Mouse (Mus musculus) liver, adult 2 months (tissue): Measurements from ENCODE around the gene S100a5. TPM values are rescaled to one million over a fixed set of nuclear protein-coding genes. Genes with fewer than 3 reads are reported as not detected.

Experiments used
- DNase-seq: peaks from one replicate; pipeline ENCODE4 v3.0.0-alpha.2; 2011; ENCODE audit warnings: low read depth, low spot score; ENCODE audit errors: extremely low read depth
- H3K27ac ChIP-seq: fragments of 200-500 bp; replicated peaks from 2 replicates; pipeline ENCODE4 v1.5.1; 2012; ENCODE audit warnings: low read depth, mild to moderate bottlenecking, control low read depth, inconsistent platforms, low read length; ENCODE audit not compliant: insufficient read depth
- H3K27me3 ChIP-seq: fragments of 200-500 bp; 2 replicates; pipeline ENCODE4 v1.6.1; 2012; ENCODE audit warnings: mild to moderate bottlenecking, moderate library complexity, low read length, inconsistent platforms; ENCODE audit not compliant: control insufficient read depth, insufficient read depth
- H3K36me3 ChIP-seq: fragments of 200-500 bp; 2 replicates; pipeline ENCODE4 v1.6.1; 2012; ENCODE audit warnings: low read length, inconsistent platforms; ENCODE audit not compliant: control insufficient read depth, insufficient read depth
- H3K4me1 ChIP-seq: fragments of 200-500 bp; 2 replicates; pipeline ENCODE4 v1.6.1; 2011; ENCODE audit warnings: low read length; ENCODE audit not compliant: control insufficient read depth, insufficient read depth
- H3K4me3 ChIP-seq: fragments of 200-500 bp; 2 replicates; pipeline ENCODE4 v1.5.1; 2011; ENCODE audit warnings: low read depth, mild to moderate bottlenecking, control low read depth, low read length, moderate library complexity; ENCODE audit not compliant: insufficient read depth
- H3K79me2 ChIP-seq: fragments of 200-500 bp; 2 replicates; pipeline ENCODE4 v1.6.1; 2012; ENCODE audit warnings: inconsistent platforms, mild to moderate bottlenecking, low read length, moderate library complexity; ENCODE audit not compliant: control insufficient read depth, insufficient read depth
- H3K9ac ChIP-seq: fragments of 200-500 bp; 2 replicates; pipeline ENCODE4 v1.6.1; 2012; ENCODE audit warnings: low read depth, mild to moderate bottlenecking, control low read depth, inconsistent platforms, low read length
- CTCF ChIP-seq: fragments of 200-500 bp; IDR thresholded peaks from 2 replicates; pipeline ENCODE4 v1.5.1; 2011; ENCODE audit warnings: low read depth, low read length, control low read depth
- POLR2A ChIP-seq: fragments of 200-500 bp; IDR thresholded peaks from 2 replicates; pipeline ENCODE4 v1.6.1; 2011; ENCODE audit warnings: low read length, control low read depth; ENCODE audit not compliant: insufficient read depth; ENCODE audit errors: extremely low read depth
- WGBS: fragments of 180-500 bp; shearing (Covaris S2); methylation state at CpG from one replicate; pipeline ENCODE4 v1.1.7; 2018; 5-methylcytosine and 5-hydroxymethylcytosine counted together
- polyA plus RNA-seq: library from polyadenylated mRNA; depleted of rRNA; stranded (reverse); fragments of >200 nt; gene quantifications from 2 replicates; pipeline ENCODE4 v1.2.3, GENCODE M21; 2012
- total RNA-seq: library from RNA; depleted of rRNA; stranded (reverse); fragments of >200 nt; gene quantifications from 2 replicates; pipeline ENCODE4 v1.2.3, GENCODE M21; 2014

Gene S100a5
- total and polyA plus RNA-seq, 2 experiments, result not detected

GRCm38 (mm10) chr3:90601486-90602110 is 6.7 kb upstream of the S100a5 start, which contains the start of gene Gm42674:
TSS of gene Gm42674 (plus strand) at chr3:90601904.
- Histone ChIP-seq H3K36me3 (no peaks in the 10 kb centered on the region), H3K4me3 (no peak within 1 kb of the TSS), H3K27me3 (no peaks in the 10 kb centered on the region), H3K4me1 (no peaks in the 10 kb centered on the region), H3K27ac (no peak within 1 kb of the TSS), H3K79me2 (no peaks in the 10 kb centered on the region), H3K9ac (no peak within 1 kb of the TSS)
- DNase-seq, result no peak
- no peak for TF ChIP-seq CTCF
- TF ChIP-seq POLR2A, result no peak
- WGBS, result 82% methylated on average over 11 of the region's 11 CpGs

GRCm38 (mm10) chr3:90603623-90604022 is 4.7 kb upstream of the S100a5 start, which contains the start of gene S100a4:
TSS of gene S100a4 (plus strand) at chr3:90603771.
- H3K27me3 ChIP-seq, result no peaks in the 10 kb centered on the region
- no peaks in the 10 kb centered on the region for H3K79me2 ChIP-seq
- no peak for DNase-seq
- TF ChIP-seq CTCF (no peak), POLR2A (no peak)
- H3K36me3 ChIP-seq, result no peaks in the 10 kb centered on the region
- H3K27ac ChIP-seq, result no peak within 1 kb of the TSS
- H3K4me1 ChIP-seq, result no peaks in the 10 kb centered on the region
- H3K9ac ChIP-seq, result no peak within 1 kb of the TSS
- 54% methylated on average over 3 of the region's 3 CpGs for WGBS
- no peak within 1 kb of the TSS for H3K4me3 ChIP-seq

GRCm38 (mm10) chr3:90604416-90604815 is 3.9 kb upstream of the S100a5 start:
- H3K27ac ChIP-seq, result no peak overlapping the region
- H3K36me3 ChIP-seq, result no peaks in the 10 kb centered on the region
- no peak for TF ChIP-seq POLR2A
- TF ChIP-seq CTCF, result no peak
- H3K4me1 ChIP-seq, result no peaks in the 10 kb centered on the region
- no peak overlapping the region for H3K9ac ChIP-seq
- WGBS, result 74% methylated on average over 4 of the region's 4 CpGs
- DNase-seq, result no peak
- no peaks in the 10 kb centered on the region for H3K79me2 ChIP-seq
- H3K27me3 ChIP-seq, result no peaks in the 10 kb centered on the region
- no peak overlapping the region for H3K4me3 ChIP-seq

- H3K36me3 ChIP-seq, result no peaks in the 10 kb centered on the region
- H3K27ac ChIP-seq, result no peak overlapping the region
- H3K27me3 ChIP-seq, result no peaks in the 10 kb centered on the region
- H3K4me1 ChIP-seq, result no peaks in the 10 kb centered on the region
- H3K4me3 ChIP-seq, result no peak overlapping the region
- TF ChIP-seq POLR2A (no peak), CTCF (no peak)
- WGBS, result 78% methylated on average over 3 of the region's 3 CpGs
- no peak overlapping the region for H3K9ac ChIP-seq
- no peaks in the 10 kb centered on the region for H3K79me2 ChIP-seq
- DNase-seq, result no peak
Observed at GRCm38 (mm10) chr3:90605049-90605448, 3.3 kb upstream of the S100a5 start.

DNA sequence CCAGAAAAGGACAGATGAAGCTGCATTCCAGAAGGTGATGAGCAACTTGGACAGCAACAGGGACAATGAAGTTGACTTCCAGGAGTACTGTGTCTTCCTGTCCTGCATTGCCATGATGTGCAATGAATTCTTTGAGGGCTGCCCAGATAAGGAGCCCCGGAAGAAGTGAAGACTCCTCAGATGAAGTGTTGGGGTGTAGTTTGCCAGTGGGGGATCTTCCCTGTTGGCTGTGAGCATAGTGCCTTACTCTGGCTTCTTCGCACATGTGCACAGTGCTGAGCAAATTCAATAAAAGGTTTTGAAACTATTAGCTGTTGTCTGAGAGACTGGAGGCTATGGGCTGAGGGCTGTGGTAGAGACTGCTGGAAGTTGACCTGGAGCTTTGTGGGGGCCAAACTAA is 2.6 kb upstream of the S100a5 start:
- Histone ChIP-seq H3K4me1 (no peaks in the 10 kb centered on the region), H3K27ac (no peak overlapping the region), H3K4me3 (no peak overlapping the region), H3K79me2 (no peaks in the 10 kb centered on the region), H3K27me3 (no peaks in the 10 kb centered on the region), H3K9ac (no peak overlapping the region), H3K36me3 (no peaks in the 10 kb centered on the region)
- TF ChIP-seq CTCF (no peak), POLR2A (no peak)
- WGBS, result 87% methylated on average over 2 of the region's 2 CpGs
- DNase-seq, result no peak

GRCm38 (mm10) chr3:90606185-90606584 is 2.1 kb upstream of the S100a5 start:
- no peak for DNase-seq
- Histone ChIP-seq H3K27me3 (no peaks in the 10 kb centered on the region), H3K4me1 (no peaks in the 10 kb centered on the region), H3K4me3 (no peak overlapping the region), H3K79me2 (no peaks in the 10 kb centered on the region), H3K27ac (no peak overlapping the region), H3K36me3 (no peaks in the 10 kb centered on the region), H3K9ac (no peak overlapping the region)
- WGBS, result 90% methylated on average over 6 of the region's 6 CpGs
- no peak for TF ChIP-seq POLR2A
- no peak for TF ChIP-seq CTCF
